Mouse (Mus musculus) left cerebral cortex, adult 2 months (tissue): ENCODE measurements around the gene Epb41l3. TPM values are rescaled to one million over a fixed set of nuclear protein-coding genes. Genes with fewer than 3 reads are reported as not detected.

Experiments
- DNase-seq, 2 experiments: peaks; one replicate each; pipeline ENCODE4 v3.0.0; 2021 to 2022; ENCODE audit warnings: low spot score in 2 of 2, mixed read lengths in 1 of 2; ENCODE audit errors: extremely low spot score in 1 of 2
- H3K27ac ChIP-seq: fragments of 200-600 bp; 2 replicates; pipeline ENCODE4 v1.8.1; 2022
- H3K4me3 ChIP-seq: fragments of 200-600 bp; 2 replicates; pipeline ENCODE4 v1.8.1; 2022
- CTCF ChIP-seq: fragments of 200-600 bp; IDR thresholded peaks from 2 replicates; pipeline ENCODE4 v1.8.1; 2022; ENCODE audit warnings: antibody characterized with exemption, mild to moderate bottlenecking, moderate library complexity
- intact Hi-C: fragments of 180-260 bp; cut with DNase I; formaldehyde crosslinking; loops from one replicate; pipeline ENCODE4 v1.15.1; 2025
- total RNA-seq, 2 experiments: library from RNA; stranded (reverse); gene quantifications; 2 replicates each; pipeline ENCODE4 v1.2.3; 2021

Gene Epb41l3
- total RNA-seq, 2 experiments from 2014 or later: 219 to 242 TPM

DNA sequence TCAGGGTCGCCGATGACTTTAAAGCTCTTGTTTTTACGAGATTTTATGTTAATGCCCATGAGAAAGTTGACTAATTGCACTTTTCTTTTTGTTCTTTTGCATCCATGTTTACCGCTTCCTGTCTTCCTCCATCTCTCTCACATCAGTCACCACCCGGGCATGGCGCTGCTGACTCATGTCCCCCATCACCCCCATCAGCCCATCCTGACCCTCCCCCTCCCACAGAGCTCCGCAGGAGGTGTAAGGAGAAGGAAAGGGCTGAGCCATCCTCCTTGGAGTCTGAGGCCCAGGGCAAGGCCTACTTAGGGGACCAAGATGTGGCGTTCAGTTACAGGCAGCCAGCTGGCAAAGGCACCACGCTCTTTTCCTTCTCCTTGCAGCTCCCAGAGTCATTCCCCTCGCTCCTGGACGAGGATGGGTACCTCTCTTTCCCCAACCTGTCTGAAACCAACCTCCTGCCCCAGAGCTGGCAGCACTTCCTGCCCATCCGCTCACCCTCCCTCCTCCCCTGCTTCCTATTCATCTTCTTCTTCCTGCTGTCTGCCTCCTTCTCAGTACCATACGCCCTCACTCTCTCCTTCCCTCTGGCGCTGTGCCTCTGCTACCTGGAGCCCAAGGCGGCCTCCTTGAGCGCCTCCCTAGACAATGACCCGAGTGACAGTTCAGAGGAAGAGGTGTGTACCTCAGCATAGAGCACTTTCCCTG lies 190.4 kb downstream of the Epb41l3 start:
- no peak for TF ChIP-seq CTCF

DNA sequence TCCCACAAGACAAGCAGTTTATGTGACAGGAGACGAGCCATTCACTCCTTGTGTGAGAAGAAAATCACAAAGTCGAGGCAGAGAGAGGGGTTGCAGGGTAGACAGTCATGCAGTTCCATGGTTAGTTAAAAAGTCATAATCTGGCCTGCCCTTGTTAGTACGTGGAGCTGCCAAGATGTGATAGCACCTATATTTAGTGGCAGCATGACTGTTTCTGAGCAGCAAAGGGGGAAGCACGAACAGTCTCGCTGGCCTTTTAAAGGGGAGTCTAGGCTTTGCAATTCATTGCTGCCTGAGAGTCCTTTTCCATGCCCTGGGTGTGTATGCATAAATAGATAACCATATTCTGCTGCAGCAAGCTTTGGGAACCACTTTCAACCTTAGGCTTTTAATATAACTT lies 191.5 kb downstream of the Epb41l3 start:
- H3K27ac ChIP-seq: no peak overlapping the region
- no peak for DNase-seq
- intact Hi-C loops: no loop called here

More for the DNA sequence above, 190.4 kb downstream of the Epb41l3 start:
- DNase-seq: no peak
- no peak overlapping the region for H3K27ac ChIP-seq
- intact Hi-C loops: no loop called here
- H3K4me3 ChIP-seq: no peak overlapping the region

DNA sequence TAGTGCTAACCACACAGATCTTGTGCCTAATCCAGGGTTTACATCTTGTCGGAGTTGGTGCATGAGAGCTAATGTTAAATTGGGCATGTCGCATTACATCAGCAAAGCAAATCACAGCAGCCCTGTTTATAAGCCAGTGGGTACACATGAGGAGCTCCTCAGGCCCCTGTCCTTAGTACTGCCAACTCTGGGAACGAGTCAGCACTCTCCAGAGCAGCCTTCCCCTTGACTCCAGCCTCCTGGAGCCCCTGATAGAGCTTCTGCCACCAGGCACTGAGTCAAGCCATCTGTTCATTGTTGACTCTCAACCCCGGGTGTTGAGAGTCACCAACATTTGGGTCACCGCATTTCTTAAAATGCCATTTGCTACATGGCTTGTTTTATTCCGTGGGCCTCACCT lies 192.0 kb downstream of the Epb41l3 start:
- Histone ChIP-seq H3K27ac (no peak overlapping the region), H3K4me3 (no peak overlapping the region)
- intact Hi-C loops: no loop called here
- no peak for DNase-seq
- no peak for TF ChIP-seq CTCF

More for the DNA sequence above, 191.5 kb downstream of the Epb41l3 start:
- no peak overlapping the region for H3K4me3 ChIP-seq
- no peak for TF ChIP-seq CTCF

GRCm38 (mm10) chr17:69277362-69277761 lies 201.9 kb downstream of the Epb41l3 start:
- intact Hi-C loops: no loop called here
- Histone ChIP-seq H3K4me3 (no peak overlapping the region), H3K27ac (no peak overlapping the region)
- no peak for TF ChIP-seq CTCF
- no peak for DNase-seq

GRCm38 (mm10) chr17:69284511-69284910 lies 209.0 kb downstream of the Epb41l3 start:
- DNase-seq: no peak
- intact Hi-C loops: no loop called here
- no peak overlapping the region for H3K27ac ChIP-seq
- no peak overlapping the region for H3K4me3 ChIP-seq
- TF ChIP-seq CTCF: no peak

GRCm38 (mm10) chr17:69288130-69288529 lies 212.6 kb downstream of the Epb41l3 start:
- intact Hi-C loops: no loop called here
- H3K27ac ChIP-seq: no peak overlapping the region
- no peak for TF ChIP-seq CTCF

GRCm38 (mm10) chr17:69290272-69290671 lies 214.8 kb downstream of the Epb41l3 start:
- no peak for DNase-seq
- no peak for TF ChIP-seq CTCF
- intact Hi-C loops: no loop called here
- Histone ChIP-seq H3K27ac (no peak overlapping the region), H3K4me3 (no peak overlapping the region)

More at GRCm38 (mm10) chr17:69288130-69288529, 212.6 kb downstream of the Epb41l3 start:
- DNase-seq: no peak
- no peak overlapping the region for H3K4me3 ChIP-seq

DNA sequence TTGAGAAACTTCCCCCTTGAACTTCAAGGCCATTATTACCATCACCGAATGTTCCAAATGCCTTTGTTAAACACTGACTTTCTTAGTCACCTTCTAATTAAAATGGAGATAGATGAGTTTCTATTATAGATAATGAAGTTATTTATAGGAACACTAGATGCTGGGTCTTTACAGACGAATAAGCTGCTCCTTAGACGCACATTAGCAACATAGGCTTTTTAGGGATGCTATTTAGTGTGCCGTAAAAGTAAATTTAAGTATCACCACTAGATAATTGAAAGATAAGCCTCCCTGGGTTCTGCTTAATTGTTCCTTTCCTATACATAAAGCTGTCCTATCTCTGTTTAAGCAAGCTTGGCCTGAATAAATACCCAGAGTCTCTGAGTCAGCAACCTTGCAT lies 226.1 kb downstream of the Epb41l3 start:
- DNase-seq: no peak
- Histone ChIP-seq H3K4me3 (no peak overlapping the region), H3K27ac (no peak overlapping the region)
- TF ChIP-seq CTCF: no peak
- intact Hi-C loops: no loop called here

DNA sequence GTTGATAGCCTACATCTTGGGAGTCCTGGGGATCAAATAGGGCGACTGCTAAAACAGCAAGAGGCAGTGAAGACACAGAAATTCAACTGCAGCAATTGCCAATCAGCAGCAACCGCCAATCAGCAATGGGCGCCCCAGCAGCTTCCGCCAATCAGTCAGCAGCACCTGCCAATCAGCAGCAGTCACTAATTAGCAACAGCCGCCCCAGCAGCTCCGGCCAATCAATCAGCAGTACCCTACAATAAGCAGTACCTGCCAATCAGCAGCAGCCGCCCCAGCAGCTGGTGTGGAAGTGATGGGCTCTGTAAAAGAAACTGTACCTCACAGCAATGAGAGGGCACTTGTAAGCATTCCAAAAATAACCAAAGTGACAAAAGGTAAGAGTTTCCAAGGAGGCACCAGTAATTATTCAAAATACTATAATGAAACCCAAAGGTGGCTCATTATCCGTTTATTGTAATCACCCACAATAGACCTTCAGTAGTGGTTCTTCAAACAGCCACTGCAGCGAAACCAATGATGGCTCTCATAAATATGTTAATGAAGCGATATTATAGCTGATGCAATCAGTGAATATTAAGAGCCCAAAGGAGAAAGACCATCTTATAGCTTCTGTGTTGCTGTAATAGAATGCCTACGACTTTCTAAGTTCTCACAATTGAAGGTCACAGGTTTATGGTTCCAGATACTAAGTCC lies 228.2 kb downstream of the Epb41l3 start:
- intact Hi-C loops: no loop called here
- H3K27ac ChIP-seq: no peak overlapping the region
- DNase-seq: no peak
- no peak overlapping the region for H3K4me3 ChIP-seq
- TF ChIP-seq CTCF: no peak

- no peak for TF ChIP-seq CTCF
- Histone ChIP-seq H3K4me3 (no peak overlapping the region), H3K27ac (no peak overlapping the region)
- DNase-seq: no peak
- intact Hi-C loops: no loop called here
Measured at GRCm38 (mm10) chr17:69307636-69308035, 232.2 kb downstream of the Epb41l3 start.

DNA sequence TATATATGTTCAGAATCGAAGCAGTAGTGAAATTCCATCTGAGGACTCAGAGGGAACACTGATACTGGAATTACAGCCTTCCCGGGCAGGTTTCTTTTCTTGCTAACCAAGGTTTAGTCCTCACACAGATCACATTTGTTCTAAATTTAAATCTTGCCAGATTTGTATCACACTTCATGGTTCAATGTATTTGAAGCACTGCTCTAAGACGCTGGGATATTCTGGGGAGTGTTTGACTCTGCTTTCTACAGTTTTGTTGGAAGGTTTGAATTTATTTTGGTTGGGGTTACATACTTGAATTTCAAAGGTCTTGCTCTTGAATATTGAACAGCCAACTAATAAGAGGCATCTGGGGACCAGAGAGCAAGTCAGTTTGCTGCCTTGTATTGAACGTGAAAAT lies 234.4 kb downstream of the Epb41l3 start:
- DNase-seq: no peak
- intact Hi-C loops: no loop called here
- no peak for TF ChIP-seq CTCF

DNA sequence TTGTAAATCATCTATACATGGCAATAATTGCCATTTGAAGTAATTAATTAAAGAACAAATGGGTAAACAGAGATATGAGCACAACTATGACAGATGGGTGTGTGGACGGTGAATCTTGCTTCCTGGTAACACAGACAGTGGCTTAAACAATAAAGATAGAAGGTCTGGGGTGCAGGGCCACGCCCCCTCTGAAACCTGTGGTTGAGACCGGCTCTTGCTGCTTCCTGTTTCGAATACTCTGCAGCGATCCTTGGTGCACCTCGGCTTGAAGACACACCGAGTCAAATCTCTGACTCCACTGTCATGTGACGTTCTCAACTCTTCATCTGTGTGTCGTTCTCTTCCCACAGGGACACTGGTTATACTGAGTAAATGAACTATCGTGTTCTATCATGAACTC lies 245.0 kb downstream of the Epb41l3 start:
- intact Hi-C loops: no loop called here
- no peak for DNase-seq
- H3K4me3 ChIP-seq: no peak overlapping the region
- no peak for TF ChIP-seq CTCF
- no peak overlapping the region for H3K27ac ChIP-seq

More for the DNA sequence above, 234.4 kb downstream of the Epb41l3 start:
- H3K4me3 ChIP-seq: no peak overlapping the region
- H3K27ac ChIP-seq: no peak overlapping the region

DNA sequence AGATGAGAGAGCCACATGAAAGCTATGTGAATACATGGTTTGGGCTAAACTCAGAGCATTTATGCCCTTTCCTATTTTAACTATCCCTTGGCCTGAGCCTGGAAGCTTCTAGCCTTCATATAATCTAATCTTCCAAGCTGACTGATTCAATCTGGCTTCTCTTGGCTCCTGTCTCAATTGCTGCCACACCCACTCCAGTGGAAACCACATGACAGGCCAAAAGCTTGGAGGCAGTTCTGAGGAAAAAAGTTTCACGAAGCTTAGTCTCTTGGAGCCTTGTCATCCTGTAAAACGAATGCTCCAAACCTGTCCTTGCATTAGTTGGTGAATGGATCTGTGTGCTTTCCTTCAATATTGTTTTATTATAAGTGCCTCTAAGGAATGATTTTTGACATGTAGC lies 247.2 kb downstream of the Epb41l3 start:
- no peak for DNase-seq
- TF ChIP-seq CTCF: no peak
- Histone ChIP-seq H3K27ac (no peak overlapping the region), H3K4me3 (no peak overlapping the region)
- intact Hi-C loops: no loop called here

Other genes with a start within 250 kb of the Epb41l3 start
- gene Tmem200c, start 249.1 kb upstream of the Epb41l3 start, total RNA-seq: 10 to 100 TPM; 20.3 to 21.1 TPM